Mouse (Mus musculus) cerebellum, postnatal 4 days (tissue): ENCODE measurements around the gene B430218F22Rik.
"Not testable (repeated sequence)": the region's sequence is repeated elsewhere in the genome, so short reads cannot be mapped to it uniquely, and the experiment has no call there.

Experiments
- DNase-seq, 2 experiments: peaks; one replicate each; pipeline ENCODE4 v3.0.0; 2022; ENCODE audit warnings: low spot score in 2 of 2, mixed read lengths in 1 of 2

Gene B430218F22Rik

GRCm38 (mm10) chr13:118386511-118387447 is at the start of gene B430218F22Rik, which contains the start of gene Mrps30:
Gene B430218F22Rik (plus strand): TSS chr13:118386630.
Gene Mrps30 (minus strand): TSS chr13:118387252.
- peak; percentile 86 to 93 for DNase-seq

GRCm38 (mm10) chr13:118350257-118350656 is 36.2 kb upstream of the B430218F22Rik start:
- no peak for DNase-seq

GRCm38 (mm10) chr13:118350870-118351269 is 35.6 kb upstream of the B430218F22Rik start:
- DNase-seq, result no peak

GRCm38 (mm10) chr13:118363342-118363741 is 23.1 kb upstream of the B430218F22Rik start:
- no peak for DNase-seq

- DNase-seq, result no peak
Measured at GRCm38 (mm10) chr13:118365774-118366173, 20.7 kb upstream of the B430218F22Rik start.

- no peak for DNase-seq
Measured at GRCm38 (mm10) chr13:118372871-118373270, 13.6 kb upstream of the B430218F22Rik start.

GRCm38 (mm10) chr13:118379155-118379554 is 7.3 kb upstream of the B430218F22Rik start:
- DNase-seq, result peak; percentile 31 to 64

- DNase-seq, result no peak
Measured at GRCm38 (mm10) chr13:118380381-118380780, 6.0 kb upstream of the B430218F22Rik start.

- DNase-seq, result not testable (repeated sequence)
Measured at GRCm38 (mm10) chr13:118387448-118387801, 995 bp downstream of the B430218F22Rik start.

GRCm38 (mm10) chr13:118395803-118396202 is 9.4 kb downstream of the B430218F22Rik start:
- no peak for DNase-seq

GRCm38 (mm10) chr13:118400340-118400739 is 13.9 kb downstream of the B430218F22Rik start:
- no peak for DNase-seq

GRCm38 (mm10) chr13:118403544-118403943 is 17.1 kb downstream of the B430218F22Rik start:
- no peak for DNase-seq

- DNase-seq, result no peak
Measured at GRCm38 (mm10) chr13:118411297-118411992, 25.0 kb downstream of the B430218F22Rik start.

GRCm38 (mm10) chr13:118418163-118418562 is 31.7 kb downstream of the B430218F22Rik start:
- DNase-seq, result no peak

- no peak for DNase-seq
Measured at GRCm38 (mm10) chr13:118420408-118420807, 34.0 kb downstream of the B430218F22Rik start.

GRCm38 (mm10) chr13:118420847-118421246 is 34.4 kb downstream of the B430218F22Rik start:
- DNase-seq, result no peak
